Mouse (Mus musculus) heart, postnatal 36 days (tissue): ENCODE data around the gene Phf14. TPM values are rescaled to one million over a fixed set of nuclear protein-coding genes. Genes with fewer than 3 reads are reported as not detected.
A peak's percentile ranks its signal among the peaks of the same experiment; 100 is the strongest.
"Not testable (repeated sequence)": the region's sequence is repeated elsewhere in the genome, so short reads cannot be mapped to it uniquely, and the experiment has no call there.

Experiments used
- DNase-seq, 2 experiments: peaks; one replicate each; pipeline ENCODE4 v3.0.0; 2021 to 2022
- intact Hi-C: fragments of 180-260 bp; cut with DNase I; formaldehyde crosslinking; loops from one replicate; pipeline ENCODE4 v1.15.1; 2025
- total RNA-seq, 2 experiments: library from RNA; stranded (reverse); gene quantifications; 2 replicates each; pipeline ENCODE4 v1.2.3; 2021

Phf14 gene
- 10 to 100 TPM; 46.4 to 48.0 TPM for total RNA-seq

DNA sequence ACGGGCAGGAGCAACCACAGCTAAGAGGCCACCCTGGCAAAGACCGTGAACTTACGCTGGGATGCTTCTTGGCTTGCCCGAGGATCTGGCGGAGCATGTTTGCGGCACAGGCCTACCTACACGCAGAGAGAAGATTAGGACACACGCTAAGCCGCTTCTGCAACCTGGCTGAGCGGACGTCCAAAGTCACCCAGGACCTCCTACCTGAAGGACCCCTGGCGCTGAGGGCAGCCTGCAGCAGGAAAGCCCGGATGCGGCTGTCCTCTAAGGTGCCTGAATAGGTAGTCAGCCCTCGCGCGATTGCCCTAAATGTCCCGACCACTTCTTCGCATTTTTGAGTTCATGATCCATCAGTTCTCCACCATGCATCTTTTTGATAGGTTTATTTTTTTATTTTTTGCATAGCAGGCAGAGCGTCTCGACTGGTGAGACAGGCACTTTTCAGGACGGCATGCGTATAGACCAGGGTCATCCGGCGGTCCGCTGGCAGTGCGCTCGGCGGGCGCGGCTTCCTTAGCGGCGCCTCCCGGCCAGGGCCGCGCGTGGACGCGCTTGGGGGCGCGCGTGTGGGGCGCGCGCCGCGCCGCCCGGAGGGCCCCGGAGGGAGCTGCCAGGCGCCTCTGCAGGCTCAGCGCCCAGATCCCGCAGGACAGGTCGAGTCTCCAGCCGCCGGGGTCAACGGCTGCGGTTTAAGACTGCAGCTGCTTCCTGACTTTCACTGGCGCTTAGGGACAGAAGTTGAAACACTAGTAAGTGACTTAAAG lies at the start of gene Phf14, which contains the start of gene Ndufa4:
Phf14 (plus strand) TSS at position 541 of the 764 bp plus-strand sequence.
Ndufa4 (minus strand) TSS at position 229 of the 764 bp plus-strand sequence.
- peak; percentile 93 to 96 for DNase-seq
- intact Hi-C loops, result loop anchor here (1.0 kb wide), 1 partner anchor 18 kb away; no protein-coding TSS in a partner anchor

- intact Hi-C loops, DNase-seq: not testable (repeated sequence)
Measured at GRCm38 (mm10) chr6:11875364-11875763, 32.2 kb upstream of the Phf14 start.

- intact Hi-C loops, result no loop called here
- no peak for DNase-seq
Measured at GRCm38 (mm10) chr6:11900809-11901310, 6.7 kb upstream of the Phf14 start.

DNA sequence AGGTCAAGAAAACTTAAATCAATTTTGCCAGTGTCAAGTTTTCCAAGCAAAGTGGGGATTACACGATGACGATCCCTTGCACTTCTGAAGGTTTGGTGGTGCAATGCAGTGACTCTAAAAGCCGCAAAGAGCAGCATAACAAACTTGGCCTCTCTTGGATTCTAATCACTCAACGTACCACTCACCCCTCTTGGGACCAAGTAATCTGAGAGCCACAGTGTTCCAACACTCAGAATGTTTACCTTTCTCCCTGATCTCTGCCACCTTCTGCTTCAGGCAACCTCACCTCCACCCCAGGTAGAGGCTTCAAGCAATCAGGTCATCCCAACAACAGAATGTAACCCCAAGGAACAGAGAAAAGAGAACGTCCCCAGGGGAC lies 730 bp upstream of the Phf14 start:
- no peak for DNase-seq
- intact Hi-C loops, result loop anchor here (1.0 kb wide), 1 partner anchor 18 kb away; no protein-coding TSS in a partner anchor

GRCm38 (mm10) chr6:11908170-11908569 lies 561 bp downstream of the Phf14 start:
- intact Hi-C loops, result no loop called here
- DNase-seq, result no peak

GRCm38 (mm10) chr6:11925496-11926041 lies 18.0 kb downstream of the Phf14 start:
- DNase-seq, result peak; percentile 82 to 84
- intact Hi-C loops, result loop anchor here (1.0 kb wide), 1 partner anchor 18 kb away; the partner anchor contains the start of genes Ndufa4 and Phf14

GRCm38 (mm10) chr6:11926082-11926595 lies 18.5 kb downstream of the Phf14 start:
- peak in 1 of 2 experiments; percentile 46 for DNase-seq
- intact Hi-C loops, result no loop called here

DNA sequence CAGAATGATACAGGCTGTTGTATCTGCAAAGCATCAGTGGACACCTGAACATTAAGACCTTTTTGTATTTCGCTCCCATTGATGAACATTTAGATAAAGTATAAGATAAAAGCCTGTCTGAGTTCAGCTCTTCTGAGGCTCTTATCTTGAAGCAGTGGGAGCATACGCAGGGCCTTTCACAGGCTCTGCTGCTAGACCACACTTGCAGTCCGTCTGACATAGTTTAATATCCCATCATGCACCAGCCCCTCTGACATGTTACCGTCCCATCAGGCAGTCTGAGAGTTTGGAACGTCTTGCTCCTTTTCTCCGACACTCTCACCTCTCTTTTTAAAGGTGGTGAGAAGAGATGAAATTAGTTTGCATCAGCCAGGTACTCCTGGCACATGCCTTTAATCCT lies 19.9 kb downstream of the Phf14 start:
- intact Hi-C loops, result no loop called here
- no peak for DNase-seq

- no peak for DNase-seq
- intact Hi-C loops, result no loop called here
Measured at GRCm38 (mm10) chr6:11933403-11933802, 25.8 kb downstream of the Phf14 start.

- intact Hi-C loops, result no loop called here
- DNase-seq, result no peak
Measured at GRCm38 (mm10) chr6:11940895-11941294, 33.3 kb downstream of the Phf14 start.

- no peak for DNase-seq
- intact Hi-C loops, result no loop called here
Measured at GRCm38 (mm10) chr6:11942089-11942488, 34.5 kb downstream of the Phf14 start.

DNA sequence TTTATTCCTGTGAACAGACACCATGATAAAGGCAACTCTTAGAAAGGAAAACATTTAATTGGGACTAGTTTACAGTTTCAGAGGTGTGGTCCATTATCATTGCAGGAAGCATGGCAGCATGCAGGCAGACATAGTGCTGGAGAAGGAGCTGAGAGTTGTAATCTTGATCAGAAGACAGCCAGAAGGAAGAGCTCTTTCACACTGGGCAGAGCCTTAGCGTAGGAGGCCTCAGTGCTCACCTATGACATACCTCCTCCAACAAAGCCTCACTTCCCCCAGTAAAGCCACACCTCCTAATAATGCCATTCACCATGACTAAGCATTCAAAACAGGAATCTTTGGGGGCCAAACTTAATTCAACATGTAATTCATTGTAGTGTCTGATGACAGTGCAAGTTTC lies 40.5 kb downstream of the Phf14 start:
- no peak for DNase-seq
- intact Hi-C loops, result no loop called here

- intact Hi-C loops, result no loop called here
- DNase-seq, result no peak
Measured at GRCm38 (mm10) chr6:11960172-11960571, 52.6 kb downstream of the Phf14 start.

- intact Hi-C loops, result no loop called here
- no peak for DNase-seq
Measured at GRCm38 (mm10) chr6:11993782-11994181, 86.2 kb downstream of the Phf14 start.

DNA sequence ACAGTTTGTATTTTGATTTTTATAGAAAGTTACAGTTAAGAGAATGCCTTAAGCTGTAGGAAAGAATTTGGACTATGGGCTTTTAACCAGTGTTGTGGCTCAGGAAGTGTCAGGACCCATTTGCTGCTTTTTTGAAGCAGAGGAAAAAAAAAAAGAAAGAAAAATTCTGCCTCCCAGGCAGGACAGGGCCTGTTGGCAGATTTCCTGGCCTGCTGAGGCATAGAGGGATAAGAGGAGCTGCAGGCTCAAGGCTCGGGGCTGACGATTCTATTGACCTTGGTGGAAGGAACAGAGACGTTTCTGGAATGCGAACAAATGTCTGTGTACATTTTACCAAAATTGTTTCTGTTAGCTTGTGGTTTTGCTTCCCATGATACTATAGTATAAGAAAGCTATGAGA lies 91.0 kb downstream of the Phf14 start:
- intact Hi-C loops, result no loop called here
- no peak for DNase-seq

- intact Hi-C loops, result no loop called here
- no peak for DNase-seq
Measured at GRCm38 (mm10) chr6:11999506-11999905, 91.9 kb downstream of the Phf14 start.

DNA sequence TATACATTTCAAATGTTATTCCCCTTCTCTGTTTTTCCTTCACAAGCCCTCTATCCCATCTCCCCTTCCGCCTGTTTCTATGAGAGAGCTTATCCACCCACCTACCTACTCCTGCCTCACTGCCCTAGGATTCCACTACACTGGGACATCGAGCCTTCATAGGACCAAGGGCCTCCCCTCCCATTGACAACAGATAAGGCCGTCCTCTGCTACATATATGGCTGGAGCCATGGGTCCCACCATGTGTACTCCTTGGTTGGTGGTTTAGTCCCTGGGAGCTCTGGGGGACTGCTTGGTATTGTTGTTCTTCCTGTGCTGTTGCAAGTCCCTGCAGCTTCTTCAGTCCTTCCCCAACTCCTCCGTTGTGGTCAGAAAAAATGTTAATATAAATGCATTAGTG lies 97.8 kb downstream of the Phf14 start:
- no peak for DNase-seq
- intact Hi-C loops, result no loop called here

DNA sequence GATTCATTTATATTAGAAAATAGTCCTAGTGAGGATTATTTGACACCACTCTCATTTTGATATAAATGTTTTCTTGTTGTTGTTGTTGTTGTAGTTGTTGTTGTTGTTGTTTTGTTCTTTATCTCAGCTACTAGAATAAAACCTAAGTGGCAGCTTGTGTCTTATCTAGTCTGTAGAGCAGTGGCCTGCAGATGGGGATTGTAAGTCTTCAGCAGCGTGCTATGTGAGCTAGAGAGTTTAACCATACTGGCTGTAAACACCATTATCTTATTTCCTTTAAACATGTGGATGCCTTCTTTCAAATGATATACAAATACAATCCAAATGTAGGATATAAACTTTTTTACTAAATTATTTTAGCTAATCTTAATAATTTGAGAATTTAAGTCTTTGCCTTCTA lies 98.4 kb downstream of the Phf14 start:
- intact Hi-C loops, result no loop called here
- no peak for DNase-seq

GRCm38 (mm10) chr6:12012103-12012502 lies 104.5 kb downstream of the Phf14 start:
- no peak for DNase-seq
- intact Hi-C loops, result no loop called here

DNA sequence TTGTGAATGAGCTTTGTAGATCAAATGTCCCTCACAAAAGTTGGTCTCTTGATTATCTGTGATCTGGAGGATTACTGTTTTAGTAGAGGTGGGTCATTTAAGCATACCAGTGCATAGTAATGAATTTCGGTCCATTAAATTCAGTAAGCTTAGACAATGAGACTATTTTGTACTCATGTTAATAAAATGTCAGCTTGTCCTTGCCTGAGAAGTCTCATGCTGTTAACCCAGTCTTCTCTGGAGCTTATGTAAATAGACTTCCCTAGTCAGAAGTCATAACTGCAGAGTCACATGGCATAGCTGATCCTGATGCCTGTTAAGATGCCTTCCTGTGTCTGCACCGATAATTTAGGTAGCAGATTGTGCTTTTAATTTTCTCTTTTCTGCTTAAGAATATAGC lies 106.4 kb downstream of the Phf14 start:
- DNase-seq, result no peak
- intact Hi-C loops, result no loop called here

DNA sequence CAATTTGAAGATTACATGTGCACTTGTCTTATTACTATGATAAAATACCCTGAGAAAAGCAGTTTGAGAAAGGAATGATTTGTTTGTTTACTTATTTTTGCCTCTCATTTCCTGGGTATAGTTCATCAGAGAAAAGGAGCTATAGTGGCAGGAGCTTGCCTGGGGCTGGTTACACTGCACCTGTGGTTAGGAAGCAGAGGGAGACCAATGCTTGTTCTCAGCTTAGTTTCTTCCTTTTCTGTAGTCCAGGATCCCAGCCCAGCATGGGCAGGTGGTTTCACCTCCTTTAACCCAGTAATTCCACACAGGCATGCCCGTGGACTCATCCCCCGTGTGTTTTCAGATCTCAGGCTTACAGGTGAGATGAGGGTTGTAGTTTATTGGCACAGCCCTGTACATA lies 107.1 kb downstream of the Phf14 start:
- no peak for DNase-seq
- intact Hi-C loops, result no loop called here

GRCm38 (mm10) chr6:12019736-12020135 lies 112.1 kb downstream of the Phf14 start:
- intact Hi-C loops, result no loop called here
- DNase-seq, result no peak
